Mouse (Mus musculus) CH12.LX (cell line): Measurements from ENCODE around the gene Mdh2. TPM values are rescaled to one million over a fixed set of nuclear protein-coding genes. Genes with fewer than 3 reads are reported as not detected.

Source experiments
- DNase-seq: peaks from one replicate; pipeline ENCODE4 v3.0.0-alpha.2; 2013; ENCODE audit errors: extremely low read depth
- H3K27ac ChIP-seq: 2 replicates; pipeline ENCODE4 v1.5.1; 2012; ENCODE audit warnings: low read depth, mild to moderate bottlenecking, control low read depth, moderate library complexity; ENCODE audit not compliant: insufficient read depth
- H3K27me3 ChIP-seq: replicated peaks from 2 replicates; pipeline ENCODE3; 2012; ENCODE audit warnings: inconsistent platforms
- H3K36me3 ChIP-seq, 2 experiments: replicated peaks in 1 of 2; 2 replicates each; pipeline versions ENCODE3 to v1.6.1; 2012; ENCODE audit warnings: inconsistent platforms in 1 of 2, low read length in 1 of 2, mild to moderate bottlenecking in 1 of 2, mixed read lengths in 1 of 2, moderate library complexity in 1 of 2; ENCODE audit not compliant: control insufficient read depth in 1 of 2, insufficient read depth in 1 of 2
- H3K4me1 ChIP-seq, 2 experiments: 2 replicates each; pipeline ENCODE4 v1.6.1; 2012; ENCODE audit warnings: inconsistent platforms in 1 of 2, moderate library complexity in 1 of 2; ENCODE audit not compliant: insufficient read depth in 2 of 2, control insufficient read depth in 1 of 2
- H3K4me2 ChIP-seq: 2 replicates; pipeline ENCODE4 v1.6.1; 2012; ENCODE audit warnings: low read depth, mild to moderate bottlenecking, control low read depth; ENCODE audit not compliant: poor library complexity, insufficient read depth, severe bottlenecking
- H3K4me3 ChIP-seq, 3 experiments: fragments of 150-350 bp in 1 of 3; sonication (generic) in 1 of 3; replicated peaks in 1 of 3; 2 replicates each; pipeline versions ENCODE3 to v1.5.1; 2011 to 2012; ENCODE audit warnings: low read depth in 2 of 3, low read length in 2 of 3, mild to moderate bottlenecking in 2 of 3, moderate library complexity in 2 of 3, control low read depth in 1 of 3, improper control_type of control experiment in 1 of 3, inconsistent platforms in 1 of 3, mixed read lengths in 1 of 3; ENCODE audit not compliant: poor library complexity in 1 of 3
- H3K79me2 ChIP-seq: replicated peaks from 2 replicates; pipeline ENCODE4 v1.6.1; 2012; ENCODE audit warnings: mild to moderate bottlenecking, moderate library complexity; ENCODE audit not compliant: control insufficient read depth, poor library complexity, insufficient read depth, severe bottlenecking; ENCODE audit errors: extremely low read depth
- H3K9ac ChIP-seq: 2 replicates; pipeline ENCODE4 v1.6.1; 2012; ENCODE audit warnings: low read depth, mild to moderate bottlenecking, control low read depth, moderate library complexity; ENCODE audit not compliant: insufficient read depth
- H3K9me3 ChIP-seq: replicated peaks from 2 replicates; pipeline ENCODE3; 2012; ENCODE audit warnings: low read length, inconsistent platforms, mixed read lengths
- CHD1 ChIP-seq: IDR thresholded peaks from 2 replicates; pipeline ENCODE4 v1.6.1; 2012; ENCODE audit warnings: low read depth, low read length, improper control_type of control experiment, inconsistent platforms
- CTCF ChIP-seq, 2 experiments: IDR thresholded peaks in 1 of 2; conservative IDR thresholded peaks in 1 of 2; 2 replicates each; pipeline ENCODE4 v1.5.1; 2011 to 2012; ENCODE audit warnings: low read depth in 2 of 2, low read length in 2 of 2, improper control_type of control experiment in 1 of 2, inconsistent platforms in 1 of 2, mild to moderate bottlenecking in 1 of 2, moderate library complexity in 1 of 2
- EP300 ChIP-seq: IDR thresholded peaks from 2 replicates; pipeline ENCODE4 v1.6.1; 2011; ENCODE audit warnings: low read length, improper control_type of control experiment
- ETS1 ChIP-seq: conservative IDR thresholded peaks from 2 replicates; pipeline ENCODE4 v1.6.1; 2012; ENCODE audit warnings: low read depth, mild to moderate bottlenecking, inconsistent platforms, low read length, improper control_type of control experiment, moderate library complexity
- HCFC1 ChIP-seq: IDR thresholded peaks from 2 replicates; pipeline ENCODE4 v1.6.1; 2012; ENCODE audit warnings: low read depth, mild to moderate bottlenecking, inconsistent platforms, low read length, improper control_type of control experiment
- JUN ChIP-seq: IDR thresholded peaks from 2 replicates; pipeline ENCODE4 v1.6.1; 2011; ENCODE audit warnings: low read depth, mild to moderate bottlenecking, low read length, improper control_type of control experiment, moderate library complexity; ENCODE audit not compliant: insufficient read depth
- KAT2A ChIP-seq: IDR thresholded peaks from 2 replicates; pipeline ENCODE4 v1.6.1; 2012; ENCODE audit warnings: low read length, improper control_type of control experiment, inconsistent platforms; ENCODE audit not compliant: insufficient replicate concordance
- MAFK ChIP-seq: IDR thresholded peaks from 2 replicates; pipeline ENCODE4 v1.6.1; 2011; ENCODE audit warnings: low read length, improper control_type of control experiment; ENCODE audit not compliant: insufficient replicate concordance
- MAZ ChIP-seq: IDR thresholded peaks from 2 replicates; pipeline ENCODE4 v1.6.1; 2012; ENCODE audit warnings: low read depth, mild to moderate bottlenecking, inconsistent platforms, low read length, improper control_type of control experiment, moderate library complexity
- MXI1 ChIP-seq: IDR thresholded peaks from 2 replicates; pipeline ENCODE4 v1.6.1; 2011; ENCODE audit warnings: mild to moderate bottlenecking, low read depth, low read length, improper control_type of control experiment
- MYC ChIP-seq: IDR thresholded peaks from 2 replicates; pipeline ENCODE4 v1.6.1; 2011; ENCODE audit warnings: low read depth, mild to moderate bottlenecking, improper control_type of control experiment, low read length
- NELFE ChIP-seq: IDR thresholded peaks from 2 replicates; pipeline ENCODE4 v1.6.1; 2011; ENCODE audit warnings: low read depth, low read length, improper control_type of control experiment
- PAX5 ChIP-seq: IDR thresholded peaks from 2 replicates; pipeline ENCODE4 v1.6.1; 2012; ENCODE audit warnings: low read length, inconsistent platforms, mixed read lengths
- RAD21 ChIP-seq: IDR thresholded peaks from 2 replicates; pipeline ENCODE4 v1.6.1; 2011; ENCODE audit warnings: low read depth, mild to moderate bottlenecking, low read length, improper control_type of control experiment, moderate library complexity
- SIN3A ChIP-seq: IDR thresholded peaks from 2 replicates; pipeline ENCODE4 v1.6.1; 2012; ENCODE audit warnings: low read length, improper control_type of control experiment, inconsistent platforms
- SMC3 ChIP-seq: IDR thresholded peaks from 2 replicates; pipeline ENCODE4 v1.6.1; 2011; ENCODE audit warnings: low read depth, low read length, improper control_type of control experiment
- TBP ChIP-seq: conservative IDR thresholded peaks from 2 replicates; pipeline ENCODE4 v1.6.1; 2011; ENCODE audit warnings: low read depth, low read length, improper control_type of control experiment
- TCF12 ChIP-seq: IDR thresholded peaks from 2 replicates; pipeline ENCODE4 v1.6.1; 2014; ENCODE audit warnings: low read depth, mild to moderate bottlenecking, inconsistent platforms, low read length, improper control_type of control experiment
- UBTF ChIP-seq: IDR thresholded peaks from 2 replicates; pipeline ENCODE4 v1.6.1; 2012; ENCODE audit warnings: low read depth, mild to moderate bottlenecking, inconsistent platforms, low read length, improper control_type of control experiment, moderate library complexity
- USF1 ChIP-seq: IDR thresholded peaks from 2 replicates; pipeline ENCODE4 v1.6.1; 2014; ENCODE audit warnings: low read depth, mild to moderate bottlenecking, inconsistent platforms, low read length, improper control_type of control experiment
- ZC3H11A ChIP-seq: IDR thresholded peaks from 2 replicates; pipeline ENCODE4 v1.6.1; 2012; ENCODE audit warnings: low read depth, mild to moderate bottlenecking, inconsistent platforms, low read length, improper control_type of control experiment
- ZMIZ1 ChIP-seq: IDR thresholded peaks from 2 replicates; pipeline ENCODE4 v1.6.1; 2012; ENCODE audit warnings: low read depth, mild to moderate bottlenecking, inconsistent platforms, low read length, improper control_type of control experiment
- ZNF384 ChIP-seq: IDR thresholded peaks from 2 replicates; pipeline ENCODE4 v1.6.1; 2012; ENCODE audit warnings: low read depth, low read length, improper control_type of control experiment, inconsistent platforms
- dilution Hi-C: fragments of 300-500 bp; cut with MboI; formaldehyde crosslinking; loops from 2 replicates; pipeline ENCODE4 v1.14.3; 2020; ENCODE audit warnings: low sequenced_read_pairs; ENCODE audit not compliant: extremely low pct_unique_long_range_greater_than_20kb, extremely low pct_ligation_motif_present
- in situ Hi-C: fragments of 300-500 bp; cut with MboI; formaldehyde crosslinking; loops from 3 replicates; pipeline ENCODE4 v1.14.3; 2019; ENCODE audit warnings: low sequenced_read_pairs, low pct_ligation_motif_present, low pct_unique_long_range_greater_than_20kb, mixed read lengths
- polyA plus RNA-seq: library from polyadenylated mRNA; unstranded; fragments of >175 nt; gene quantifications from 2 replicates; pipeline ENCODE4 v1.2.1, GENCODE M21; 2012; ENCODE audit warnings: low read depth; ENCODE audit not compliant: insufficient read length
- total RNA-seq, 2 experiments: library from RNA; depleted of rRNA; stranded (reverse); fragments of 300-350 nt in 1 of 2; fragments of >200 nt in 1 of 2; gene quantifications; 2 replicates each; pipeline ENCODE4 v1.2.3; 2012 to 2014

Gene Mdh2
- total and polyA plus RNA-seq, 3 experiments, result 133 to 569 (median 152) TPM

GRCm38 (mm10) chr5:135751595-135751994 lies 26.7 kb upstream of the Mdh2 start:
- in situ Hi-C loops, result no loop called here
- Histone ChIP-seq H3K9ac (no peak overlapping the region), H3K27ac (no peak overlapping the region), H3K27me3 (peaks cover 49% of the 10 kb centered on the region), H3K9me3 (peaks cover 20% of the 10 kb centered on the region), H3K36me3 (no peaks in the 10 kb centered on the region)
- no peak for DNase-seq
- TF ChIP-seq JUN (no peak), KAT2A (no peak), MXI1 (no peak), MAZ (no peak), ZC3H11A (no peak), TCF12 (no peak), ZNF384 (no peak), EP300 (no peak), SMC3 (no peak), CTCF (conservative IDR thresholded peaks at IDR 0.05 in 1 of 2, IDR thresholded peaks at IDR 0.05 in 1 of 2; ENCODE audit: low read depth in 2 of 2, low read length in 2 of 2) (no peak), MYC (no peak), ZMIZ1 (no peak), ETS1 (no peak), CHD1 (no peak), PAX5 (no peak)
- TF ChIP-seq, all 38 proteins: peak for 0
- Histone ChIP-seq H3K79me2 (no peaks in the 10 kb centered on the region), H3K4me2 (no peak overlapping the region), H3K4me3 (no peak overlapping the region), H3K4me1 (peaks cover 0 to 6% of the 10 kb centered on the region in 2 experiments; a peak in 2 of 4 replicates)
- dilution Hi-C loops, result no loop called here

GRCm38 (mm10) chr5:135761881-135762280 lies 16.4 kb upstream of the Mdh2 start:
- Histone ChIP-seq H3K4me3 (no peak overlapping the region), H3K4me1 (no peaks in the 10 kb centered on the region), H3K9ac (no peak overlapping the region), H3K36me3 (no peaks in the 10 kb centered on the region), H3K4me2 (no peak overlapping the region), H3K9me3 (peaks cover 4% of the 10 kb centered on the region), H3K27ac (no peak overlapping the region), H3K79me2 (no peaks in the 10 kb centered on the region), H3K27me3 (peaks cover 6% of the 10 kb centered on the region)
- no peak for DNase-seq
- dilution Hi-C loops, result no loop called here
- no peak for TF ChIP-seq MAFK
- no peak for TF ChIP-seq TBP
- TF ChIP-seq ETS1, result no peak
- no peak for TF ChIP-seq UBTF
- TF ChIP-seq MAZ, result no peak
- TF ChIP-seq PAX5, result no peak
- TF ChIP-seq SMC3, result no peak
- TF ChIP-seq HCFC1, result no peak
- no peak for TF ChIP-seq USF1
- TF ChIP-seq ZNF384, result no peak
- no peak for TF ChIP-seq NELFE
- no peak for TF ChIP-seq SIN3A
- TF ChIP-seq CHD1, result no peak
- no peak for TF ChIP-seq MXI1
- TF ChIP-seq RAD21, result no peak
- in situ Hi-C loops, result no loop called here
